Mouse (Mus musculus) heart, adult 2 months (tissue): ENCODE measurements around the gene Arnt2.

Source experiments
- CTCF ChIP-seq: fragments of 200-600 bp; IDR thresholded peaks from 2 replicates; pipeline ENCODE4 v1.8.1; 2022; ENCODE audit warnings: antibody characterized with exemption, mild to moderate bottlenecking, moderate library complexity
- EP300 ChIP-seq: fragments of 200-500 bp; IDR thresholded peaks from 2 replicates; pipeline ENCODE4 v1.6.1; 2011; ENCODE audit warnings: low read depth, low read length, control low read depth; ENCODE audit not compliant: insufficient read depth
- POLR2A ChIP-seq: fragments of 200-500 bp; IDR thresholded peaks from 2 replicates; pipeline ENCODE4 v1.6.1; 2011; ENCODE audit warnings: mild to moderate bottlenecking, low read depth, low read length, control low read depth; ENCODE audit not compliant: insufficient read depth

DNA sequence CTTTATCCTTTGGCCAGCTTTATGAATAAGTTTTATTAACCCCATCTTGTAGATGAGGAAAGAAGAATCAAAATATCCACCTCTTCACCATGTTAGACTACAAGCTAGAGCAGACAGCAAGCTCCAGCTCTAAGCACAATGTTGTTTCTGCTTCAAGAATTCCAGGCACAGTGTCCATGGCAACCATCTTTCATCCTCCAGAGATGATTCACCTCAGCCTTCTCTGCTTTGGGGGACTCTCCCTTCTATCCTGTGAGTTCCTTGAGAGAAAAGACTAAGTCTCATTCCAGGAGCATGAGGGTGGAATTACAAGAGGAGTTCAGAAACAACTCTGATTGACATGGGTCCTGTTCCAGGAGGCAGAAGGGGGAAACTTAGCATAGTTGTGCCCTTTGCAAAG is 22.2 kb upstream of the Arnt2 start:
- TF ChIP-seq CTCF (no peak), POLR2A (no peak), EP300 (no peak)
